Mouse (Mus musculus) hindbrain, embryonic 11.5 days (tissue): ENCODE results near the gene Adcy5. TPM values are rescaled to one million over a fixed set of nuclear protein-coding genes. Genes with fewer than 3 reads are reported as not detected.
A peak's percentile ranks its signal among the peaks of the same experiment; 100 is the strongest.

Experiments used
- ATAC-seq: fragments of 200-750 bp; cut with Nextera tagmentation; 2 replicates; pipeline ENCODE4 v1.8.0; 2017; ENCODE audit warnings: mild to moderate bottlenecking, moderate TSS enrichment, moderate library complexity; ENCODE audit not compliant: low FRiP score
- DNase-seq: peaks from one replicate; pipeline ENCODE4 v3.0.0-alpha.2; 2015; ENCODE audit warnings: low spot score
- H3K27ac ChIP-seq: fragments of 300-500 bp; sonication (generic); 2 replicates; pipeline ENCODE4 v1.5.1; 2014; ENCODE audit warnings: mild to moderate bottlenecking, low read depth, low read length
- H3K27me3 ChIP-seq: fragments of 300-500 bp; sonication (generic); 2 replicates; pipeline ENCODE4 v1.6.1; 2014; ENCODE audit warnings: mild to moderate bottlenecking, low read length, moderate library complexity, mixed read lengths; ENCODE audit not compliant: control insufficient read depth, insufficient read depth
- H3K36me3 ChIP-seq: fragments of 300-500 bp; sonication (generic); 2 replicates; pipeline ENCODE4 v1.6.1; 2014; ENCODE audit warnings: mild to moderate bottlenecking, low read length, moderate library complexity, mixed read lengths; ENCODE audit not compliant: control insufficient read depth, insufficient read depth
- H3K4me1 ChIP-seq: fragments of 300-500 bp; sonication (generic); replicated peaks from 2 replicates; pipeline ENCODE4 v1.6.1; 2014; ENCODE audit warnings: low read length, mixed read lengths; ENCODE audit not compliant: control insufficient read depth, insufficient read depth
- H3K4me2 ChIP-seq: fragments of 300-500 bp; sonication (generic); replicated peaks from 2 replicates; pipeline ENCODE4 v1.6.1; 2014; ENCODE audit warnings: mild to moderate bottlenecking, low read depth, low read length
- H3K4me3 ChIP-seq: fragments of 300-500 bp; sonication (generic); 2 replicates; pipeline ENCODE4 v1.5.1; 2014; ENCODE audit warnings: low read depth, low read length
- H3K9ac ChIP-seq: fragments of 300-500 bp; sonication (generic); 2 replicates; pipeline ENCODE4 v1.6.1; 2014; ENCODE audit warnings: low read depth, low read length
- H3K9me3 ChIP-seq: fragments of 300-500 bp; sonication (generic); 2 replicates; pipeline ENCODE4 v1.6.1; 2016; ENCODE audit warnings: low read length; ENCODE audit not compliant: control insufficient read depth
- WGBS: fragments of 180-500 bp; shearing (Covaris S2); extraction: QIAGEN DNeasy Blood & Tissue Kit; methylation state at CpG from one replicate; pipeline ENCODE4 v1.1.7; 2014; 5-methylcytosine and 5-hydroxymethylcytosine counted together
- polyA plus RNA-seq: library from polyadenylated mRNA; unstranded; fragments of >200 nt; fragmentation: Nextera tagmentation; extraction: Ambion mirVana; gene quantifications from 2 replicates; pipeline ENCODE4 v1.2.1, GENCODE M21; 2014

The Adcy5 gene
- polyA plus RNA-seq, 1 experiment from 2014 or later: 2.9 TPM

DNA sequence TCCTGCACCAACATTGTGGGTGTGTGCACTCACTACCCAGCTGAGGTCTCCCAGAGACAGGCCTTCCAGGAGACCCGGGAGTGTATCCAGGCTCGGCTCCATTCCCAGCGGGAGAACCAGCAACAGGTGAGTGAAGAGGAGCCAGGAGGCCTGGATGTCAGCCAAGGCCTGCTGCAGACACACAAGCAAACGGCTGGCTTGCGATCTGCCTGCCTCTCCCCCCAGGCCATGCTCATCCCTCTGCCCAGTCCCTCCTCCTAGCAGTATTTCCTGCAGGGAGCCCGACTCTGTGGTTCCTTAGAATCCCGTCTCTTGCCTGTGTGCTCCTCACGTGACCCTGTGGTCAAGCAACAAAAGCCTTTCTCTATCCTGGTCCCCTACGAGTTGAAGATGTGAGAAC lies 94.1 kb downstream of the Adcy5 start:
- no peak overlapping the region for H3K9ac ChIP-seq
- H3K27ac ChIP-seq: no peak overlapping the region
- 56% methylated on average over 9 of the region's 9 CpGs for WGBS
- H3K27me3 ChIP-seq: no peaks in the 10 kb centered on the region
- H3K4me1 ChIP-seq: no peaks in the 10 kb centered on the region
- no peak overlapping the region for H3K4me2 ChIP-seq
- DNase-seq (no peak), ATAC-seq (no peak)
- no peak overlapping the region for H3K4me3 ChIP-seq
- no peaks in the 10 kb centered on the region; the same call in 1 of the 2 replicates for H3K36me3 ChIP-seq
- no peaks in the 10 kb centered on the region for H3K9me3 ChIP-seq

DNA sequence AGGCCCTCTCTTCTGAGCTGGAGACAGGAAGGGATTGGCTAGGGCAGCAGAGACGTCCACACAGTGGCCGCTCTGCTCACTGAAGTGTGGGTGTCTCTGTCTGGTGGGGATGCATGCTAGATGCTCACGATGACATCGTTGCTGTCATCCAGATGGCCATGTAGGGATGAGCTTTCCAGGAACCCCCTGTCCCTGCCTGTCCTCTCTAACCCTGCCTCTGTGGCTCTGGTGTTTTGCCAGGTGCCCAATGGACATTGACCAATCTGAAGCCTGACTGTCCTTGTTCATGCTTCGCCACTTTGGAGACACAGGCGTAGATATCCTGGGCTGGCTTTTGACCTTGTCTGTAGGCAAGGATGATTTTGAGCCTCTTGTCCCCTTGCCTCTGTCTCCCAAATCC lies 95.1 kb downstream of the Adcy5 start:
- WGBS: 92% methylated on average over 6 of the region's 6 CpGs
- H3K9me3 ChIP-seq: no peaks in the 10 kb centered on the region
- no peaks in the 10 kb centered on the region for H3K27me3 ChIP-seq
- H3K9ac ChIP-seq: no peak overlapping the region
- no peak overlapping the region for H3K4me2 ChIP-seq
- no peaks in the 10 kb centered on the region for H3K4me1 ChIP-seq
- H3K27ac ChIP-seq: no peak overlapping the region
- H3K4me3 ChIP-seq: no peak overlapping the region
- DNase-seq (no peak), ATAC-seq (no peak)
- H3K36me3 ChIP-seq: no peaks in the 10 kb centered on the region; the same call in 1 of the 2 replicates

DNA sequence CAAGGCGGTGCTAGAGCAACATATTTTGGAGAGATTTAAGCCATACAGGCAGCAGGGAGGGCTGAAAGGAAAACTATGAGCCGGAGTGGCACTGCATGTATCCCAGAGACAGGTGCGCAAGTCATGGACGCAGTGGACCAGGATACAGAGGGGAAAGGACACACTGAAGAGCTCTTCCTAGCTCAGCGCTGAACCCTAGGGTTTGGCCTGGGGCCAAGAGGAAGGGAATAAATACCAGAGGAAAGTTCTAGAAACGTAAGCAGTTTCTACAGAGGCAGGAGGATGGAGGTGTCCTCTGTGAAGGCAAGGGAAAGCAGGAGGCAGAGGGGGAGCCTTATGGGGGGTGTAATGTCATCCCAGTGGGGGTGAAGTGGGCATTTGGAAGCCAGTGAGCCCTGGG lies 97.0 kb downstream of the Adcy5 start:
- Histone ChIP-seq H3K9me3 (no peaks in the 10 kb centered on the region), H3K4me1 (no peaks in the 10 kb centered on the region), H3K9ac (no peak overlapping the region), H3K4me2 (no peak overlapping the region), H3K36me3 (no peaks in the 10 kb centered on the region; the same call in 1 of the 2 replicates), H3K4me3 (no peak overlapping the region), H3K27me3 (no peaks in the 10 kb centered on the region), H3K27ac (no peak overlapping the region)
- WGBS: 92% methylated on average over 6 of the region's 6 CpGs
- no peak for ATAC-seq
- no peak for DNase-seq

DNA sequence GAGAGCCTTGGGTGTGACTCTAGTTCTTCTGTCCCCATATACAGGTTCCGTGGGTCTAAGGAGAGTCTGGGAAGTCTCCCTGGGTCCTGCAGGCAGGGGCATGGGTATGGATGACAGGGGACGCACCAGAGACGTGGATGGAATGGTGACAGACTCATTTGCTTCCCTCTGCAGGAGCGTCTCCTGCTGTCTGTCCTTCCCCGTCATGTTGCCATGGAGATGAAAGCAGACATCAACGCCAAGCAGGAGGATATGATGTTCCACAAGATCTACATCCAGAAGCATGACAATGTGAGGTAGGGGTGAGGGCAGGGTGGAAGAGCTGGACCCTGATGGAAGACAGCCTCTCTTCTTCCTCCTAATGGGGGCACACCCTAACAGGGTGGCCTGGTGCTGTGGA lies 98.3 kb downstream of the Adcy5 start:
- Histone ChIP-seq H3K9ac (no peak overlapping the region), H3K36me3 (no peaks in the 10 kb centered on the region; the same call in 1 of the 2 replicates), H3K9me3 (no peaks in the 10 kb centered on the region), H3K4me2 (no peak overlapping the region), H3K27me3 (no peaks in the 10 kb centered on the region), H3K27ac (no peak overlapping the region), H3K4me3 (no peak overlapping the region), H3K4me1 (no peaks in the 10 kb centered on the region)
- WGBS: 61% methylated on average over 6 of the region's 6 CpGs
- no peak for ATAC-seq
- no peak for DNase-seq

DNA sequence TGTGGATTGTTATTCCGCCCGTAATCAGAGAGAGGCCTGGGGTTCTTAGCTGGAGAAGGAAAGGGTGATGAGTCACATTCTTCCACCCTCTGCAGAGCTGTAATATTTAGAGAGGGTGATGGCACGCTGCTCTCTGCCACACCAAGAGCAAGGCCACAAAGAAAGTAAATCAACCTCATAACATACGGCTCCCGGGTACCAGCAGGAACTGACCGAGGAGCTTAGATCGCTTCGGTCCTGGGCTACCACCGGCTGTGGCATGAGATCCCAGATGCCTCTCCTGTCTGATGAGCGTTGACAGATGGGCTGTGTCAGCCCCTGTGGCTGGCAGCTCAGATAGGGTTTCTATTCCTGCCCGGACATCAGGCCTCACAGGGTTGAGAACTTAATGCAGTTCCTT lies 101.3 kb downstream of the Adcy5 start:
- no peaks in the 10 kb centered on the region for H3K4me1 ChIP-seq
- no peak for ATAC-seq
- no peak overlapping the region for H3K4me3 ChIP-seq
- no peak overlapping the region for H3K4me2 ChIP-seq
- H3K36me3 ChIP-seq: no peaks in the 10 kb centered on the region
- DNase-seq: no peak
- no peak overlapping the region for H3K27ac ChIP-seq
- no peaks in the 10 kb centered on the region for H3K27me3 ChIP-seq
- no peaks in the 10 kb centered on the region for H3K9me3 ChIP-seq
- no peak overlapping the region for H3K9ac ChIP-seq
- 67% methylated on average over 11 of the region's 11 CpGs for WGBS

DNA sequence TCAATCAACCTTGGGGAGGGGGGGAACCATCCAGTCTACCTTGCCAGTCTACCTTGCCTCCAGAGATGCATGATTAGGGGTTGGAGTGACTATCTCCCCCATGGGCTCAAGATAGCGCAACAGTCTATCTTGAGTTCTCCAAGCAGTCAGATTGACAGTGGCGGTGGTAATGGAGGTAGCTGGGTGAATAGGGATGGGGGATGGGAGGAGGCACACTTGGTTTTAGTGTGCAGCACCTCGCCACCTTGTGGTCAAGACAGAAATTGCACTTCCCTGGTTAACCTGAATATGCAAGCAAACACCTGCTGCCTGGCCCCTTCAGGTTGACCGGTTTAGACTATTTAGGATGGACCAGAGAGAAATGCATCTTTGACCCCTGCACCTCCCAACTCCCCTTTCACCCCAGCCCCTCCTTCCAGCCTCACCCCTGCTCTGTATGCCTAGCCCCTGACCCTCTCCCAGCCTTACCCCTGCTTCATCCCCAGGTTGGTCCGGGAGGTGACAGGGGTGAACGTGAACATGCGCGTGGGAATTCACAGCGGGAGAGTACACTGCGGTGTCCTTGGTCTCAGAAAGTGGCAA lies 115.8 kb downstream of the Adcy5 start:
- H3K27ac ChIP-seq: no peak overlapping the region
- no peaks in the 10 kb centered on the region for H3K4me1 ChIP-seq
- ATAC-seq (peak; percentile 55), DNase-seq (peak; percentile 94)
- no peaks in the 10 kb centered on the region for H3K9me3 ChIP-seq
- no peaks in the 10 kb centered on the region for H3K36me3 ChIP-seq
- H3K4me2 ChIP-seq: no peak overlapping the region
- 42% methylated on average over 10 of the region's 10 CpGs for WGBS
- no peak overlapping the region for H3K9ac ChIP-seq
- no peak overlapping the region for H3K4me3 ChIP-seq
- no peaks in the 10 kb centered on the region for H3K27me3 ChIP-seq

DNA sequence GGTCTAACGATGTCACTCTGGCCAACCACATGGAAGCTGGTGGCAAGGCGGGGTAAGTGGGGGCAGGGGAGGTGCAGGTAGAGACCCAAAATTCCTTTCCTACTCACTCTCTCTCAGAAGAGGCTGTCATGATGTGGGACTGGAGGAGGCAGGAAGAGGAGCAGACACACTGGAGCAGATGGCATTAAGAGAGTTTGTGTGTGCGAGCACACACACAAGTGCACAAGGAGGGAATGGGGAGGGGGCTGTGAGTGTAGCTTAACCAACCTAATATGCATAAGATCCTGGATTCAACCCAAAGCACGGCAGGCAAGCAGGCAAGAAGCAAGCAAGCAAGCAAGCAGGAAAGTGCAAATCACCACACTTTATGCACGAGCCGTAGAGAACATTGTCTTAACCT lies 116.3 kb downstream of the Adcy5 start:
- DNase-seq: no peak
- Histone ChIP-seq H3K27ac (no peak overlapping the region), H3K27me3 (no peaks in the 10 kb centered on the region), H3K4me2 (no peak overlapping the region), H3K4me1 (no peaks in the 10 kb centered on the region), H3K9ac (no peak overlapping the region), H3K36me3 (no peaks in the 10 kb centered on the region), H3K4me3 (no peak overlapping the region), H3K9me3 (no peaks in the 10 kb centered on the region)
- WGBS: 73% methylated on average over 6 of the region's 6 CpGs
- ATAC-seq: peak; percentile 17; the same call in 1 of the 2 replicates

DNA sequence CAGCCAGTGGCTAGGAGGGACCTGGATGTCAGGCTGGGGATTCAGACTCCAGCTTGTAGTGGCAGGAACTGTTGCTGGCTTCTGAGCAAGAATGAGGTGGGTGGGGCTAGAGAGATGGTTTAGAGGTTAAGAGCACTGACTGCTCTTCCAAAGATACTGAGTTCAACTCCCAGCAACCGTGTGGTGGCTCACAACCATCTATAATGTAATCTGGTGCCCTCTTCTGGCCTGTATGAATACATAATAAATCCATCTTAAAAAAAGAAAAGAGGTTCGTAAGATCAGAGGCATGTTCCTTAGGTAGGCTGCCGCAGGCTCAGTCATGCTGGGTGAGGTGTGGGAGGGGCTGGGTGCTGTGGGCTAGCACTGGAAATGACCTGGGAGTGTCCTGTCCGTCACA lies 116.9 kb downstream of the Adcy5 start:
- H3K4me2 ChIP-seq: no peak overlapping the region
- no peak overlapping the region for H3K27ac ChIP-seq
- H3K36me3 ChIP-seq: no peaks in the 10 kb centered on the region
- H3K9me3 ChIP-seq: no peaks in the 10 kb centered on the region
- H3K4me1 ChIP-seq: no peaks in the 10 kb centered on the region
- no peak for DNase-seq
- H3K9ac ChIP-seq: no peak overlapping the region
- no peak overlapping the region for H3K4me3 ChIP-seq
- 53% methylated on average over 4 of the region's 4 CpGs for whole genome bisulfite sequencing
- no peaks in the 10 kb centered on the region for H3K27me3 ChIP-seq
- ATAC-seq: no peak

DNA sequence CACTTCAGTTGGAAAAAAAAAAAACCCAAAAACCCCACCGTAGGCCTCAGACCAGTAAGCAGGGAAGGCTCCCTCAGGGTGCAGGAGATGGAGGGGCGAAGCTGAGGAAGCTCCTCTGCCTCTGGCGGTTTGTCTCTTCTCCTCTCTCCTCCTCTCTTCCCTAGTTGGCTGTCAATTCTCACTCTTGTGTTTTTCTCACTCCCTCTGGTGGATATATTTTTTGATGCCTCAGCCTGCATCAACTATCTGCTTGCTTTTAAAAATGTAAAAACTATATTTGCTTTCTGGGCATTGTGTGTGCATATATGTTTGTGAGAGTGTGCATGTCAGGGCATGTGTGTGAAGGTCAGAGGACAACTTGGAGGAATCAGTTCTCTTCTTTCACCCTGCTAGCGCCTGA lies 117.7 kb downstream of the Adcy5 start:
- no peaks in the 10 kb centered on the region for H3K27me3 ChIP-seq
- ATAC-seq (no peak), DNase-seq (no peak)
- H3K4me1 ChIP-seq: no peaks in the 10 kb centered on the region
- no peaks in the 10 kb centered on the region for H3K36me3 ChIP-seq
- no peak overlapping the region for H3K4me3 ChIP-seq
- H3K9ac ChIP-seq: no peak overlapping the region
- H3K9me3 ChIP-seq: no peaks in the 10 kb centered on the region
- 52% methylated on average over 4 of the region's 4 CpGs for WGBS
- H3K27ac ChIP-seq: no peak overlapping the region
- no peak overlapping the region for H3K4me2 ChIP-seq
